Mouse (Mus musculus): ENCODE data around the gene Ncoa1.

Gene Ncoa1

GRCm38 (mm10) chr12:4232777-4233176 is 244.2 kb downstream of the Ncoa1 start:
- in situ Hi-C loops (cut with MboI, MseI): loop anchor here (10.0 to 25.0 kb wide), 3 partner anchors 105 to 918 kb away; no protein-coding TSS in a partner anchor

- in situ Hi-C loops (cut with MboI, MseI): loop anchor here (10.0 to 25.0 kb wide), 3 partner anchors 107 to 915 kb away; no protein-coding TSS in a partner anchor
Observed at GRCm38 (mm10) chr12:4230156-4230555, 246.8 kb downstream of the Ncoa1 start.

- in situ Hi-C loops (cut with MboI, MseI): no loop called here
Observed at GRCm38 (mm10) chr12:4212908-4213307, 264.1 kb downstream of the Ncoa1 start.

- in situ Hi-C loops (cut with MboI, MseI): no loop called here
Observed at GRCm38 (mm10) chr12:4211174-4211573, 265.8 kb downstream of the Ncoa1 start.

- in situ Hi-C loops (cut with MboI, MseI): no loop called here
Observed at GRCm38 (mm10) chr12:4209196-4209595, 267.8 kb downstream of the Ncoa1 start.

- in situ Hi-C loops (cut with MboI, MseI): no loop called here
Observed at GRCm38 (mm10) chr12:4208405-4209133, 268.4 kb downstream of the Ncoa1 start.

- in situ Hi-C loops (cut with MboI, MseI): no loop called here
Observed at GRCm38 (mm10) chr12:4206106-4206505, 270.9 kb downstream of the Ncoa1 start.

- in situ Hi-C loops (cut with MboI, MseI): no loop called here
Observed at GRCm38 (mm10) chr12:4202206-4202605, 274.8 kb downstream of the Ncoa1 start.

GRCm38 (mm10) chr12:4201454-4202200 is 275.4 kb downstream of the Ncoa1 start:
- in situ Hi-C loops (cut with MboI, MseI): no loop called here

GRCm38 (mm10) chr12:4199271-4199670 is 277.7 kb downstream of the Ncoa1 start:
- in situ Hi-C loops (cut with MboI, MseI): no loop called here

GRCm38 (mm10) chr12:4198702-4199101 is 278.3 kb downstream of the Ncoa1 start:
- in situ Hi-C loops (cut with MboI, MseI): no loop called here

All from T-helper 17 cell (primary cell).